Mouse (Mus musculus): ENCODE results near the gene Olfr875. TPM values are rescaled to one million over a fixed set of nuclear protein-coding genes. Genes with fewer than 3 reads are reported as not detected.

Olfr875 gene
- polyA plus RNA-seq, 1 experiment from 2014 or later = not detected

GRCm38 (mm10) chr9:37802055-37802454 is 30.4 kb downstream of the Olfr875 start:
- H3K27me3 ChIP-seq (ENCODE audit: low read depth, poor library complexity, severe bottlenecking) = no peaks in the 10 kb centered on the region
- no peaks in the 10 kb centered on the region for H3K9me3 ChIP-seq (replicated peaks)
- no peak overlapping the region for H3K27ac ChIP-seq
- H3K36me3 ChIP-seq = no peaks in the 10 kb centered on the region
- no peak overlapping the region for H3K4me3 ChIP-seq
- WGBS = 74% methylated on average over 4 of the region's 4 CpGs
- DNase-seq (ENCODE audit: low spot score) = no peak
- H3K4me1 ChIP-seq = no peaks in the 10 kb centered on the region

DNA sequence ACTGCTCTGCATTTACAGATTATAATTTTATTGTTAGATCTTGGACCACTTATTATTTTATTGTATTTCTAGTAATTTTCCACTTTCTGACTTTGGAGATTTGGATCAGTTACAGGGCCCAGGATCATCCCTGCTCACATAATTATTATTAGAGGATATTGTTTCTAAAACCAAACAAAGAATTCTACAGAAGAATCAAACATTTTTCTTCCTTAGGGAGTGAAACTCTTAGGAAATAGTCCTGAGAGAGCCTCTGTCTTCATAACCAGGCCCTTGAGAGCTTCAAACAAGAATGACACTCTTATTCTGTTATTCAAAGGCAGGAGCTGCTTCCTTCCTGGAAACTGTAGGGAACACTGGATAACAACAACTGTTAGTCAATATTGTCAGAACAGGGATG is 31.1 kb downstream of the Olfr875 start, which contains the start of gene Olfr876:
Olfr876 (plus strand) TSS at position 301 of the 400 bp plus-strand sequence.
- Histone ChIP-seq H3K9me3 (replicated peaks) (no peaks in the 10 kb centered on the region), H3K4me1 (no peaks in the 10 kb centered on the region), H3K27ac (no peak within 1 kb of the TSS), H3K36me3 (no peaks in the 10 kb centered on the region), H3K4me3 (no peak within 1 kb of the TSS), H3K27me3 (ENCODE audit: low read depth, poor library complexity, severe bottlenecking) (no peaks in the 10 kb centered on the region)
- no peak for DNase-seq (ENCODE audit: low spot score)

GRCm38 (mm10) chr9:37807235-37807634 is 35.6 kb downstream of the Olfr875 start:
- Histone ChIP-seq H3K4me3 (no peak overlapping the region), H3K27ac (no peak overlapping the region)

GRCm38 (mm10) chr9:37808456-37808855 is 36.8 kb downstream of the Olfr875 start:
- 90% methylated on average over 3 of the region's 3 CpGs for WGBS
- Histone ChIP-seq H3K27ac (no peak overlapping the region), H3K4me1 (no peaks in the 10 kb centered on the region)

More at GRCm38 (mm10) chr9:37807235-37807634, 35.6 kb downstream of the Olfr875 start:
- Histone ChIP-seq H3K36me3 (no peaks in the 10 kb centered on the region), H3K27me3 (ENCODE audit: low read depth, poor library complexity, severe bottlenecking) (no peaks in the 10 kb centered on the region), H3K9me3 (replicated peaks) (no peaks in the 10 kb centered on the region), H3K4me1 (no peaks in the 10 kb centered on the region)
- no peak for DNase-seq (ENCODE audit: low spot score)

DNA sequence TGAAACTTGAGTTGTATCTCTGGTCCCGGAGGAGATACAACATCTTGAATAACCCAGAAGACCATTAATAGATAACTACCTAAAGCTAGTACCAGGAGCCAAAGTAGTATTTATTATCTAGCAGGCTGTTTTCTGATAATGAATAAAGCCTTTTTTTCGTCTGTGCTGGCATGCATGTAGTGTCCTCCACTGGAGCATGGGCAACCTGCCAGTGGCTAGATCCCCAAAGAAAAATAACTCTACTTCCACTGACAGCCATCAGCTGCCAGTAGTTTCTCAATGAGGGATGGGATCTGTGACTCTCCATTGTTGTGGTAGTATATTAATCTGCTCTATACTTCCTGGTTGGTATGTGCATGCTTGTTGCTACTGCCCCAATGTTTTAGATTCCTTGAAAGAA is 37.3 kb downstream of the Olfr875 start:
- H3K27ac ChIP-seq = no peak overlapping the region
- DNase-seq (ENCODE audit: low spot score) = no peak
- H3K36me3 ChIP-seq = no peaks in the 10 kb centered on the region
- no peaks in the 10 kb centered on the region for H3K9me3 ChIP-seq (replicated peaks)
- H3K27me3 ChIP-seq (ENCODE audit: low read depth, poor library complexity, severe bottlenecking) = no peaks in the 10 kb centered on the region
- H3K4me1 ChIP-seq = no peaks in the 10 kb centered on the region
- 87% methylated on average over 2 of the region's 2 CpGs for WGBS
- H3K4me3 ChIP-seq = no peak overlapping the region

More at GRCm38 (mm10) chr9:37808456-37808855, 36.8 kb downstream of the Olfr875 start:
- Histone ChIP-seq H3K36me3 (no peaks in the 10 kb centered on the region), H3K4me3 (no peak overlapping the region), H3K27me3 (ENCODE audit: low read depth, poor library complexity, severe bottlenecking) (no peaks in the 10 kb centered on the region), H3K9me3 (replicated peaks) (no peaks in the 10 kb centered on the region)
- DNase-seq (ENCODE audit: low spot score) = no peak

- WGBS = 89% methylated on average over 3 of the region's 3 CpGs
- DNase-seq (ENCODE audit: low spot score) = no peak
Observed at GRCm38 (mm10) chr9:37814696-37815095, 43.0 kb downstream of the Olfr875 start.

More at GRCm38 (mm10) chr9:37814696-37815095, 43.0 kb downstream of the Olfr875 start:
- H3K27ac ChIP-seq = no peak overlapping the region
- no peaks in the 10 kb centered on the region for H3K9me3 ChIP-seq (replicated peaks)
- H3K27me3 ChIP-seq (ENCODE audit: low read depth, poor library complexity, severe bottlenecking) = no peaks in the 10 kb centered on the region
- H3K4me3 ChIP-seq = no peak overlapping the region
- no peaks in the 10 kb centered on the region for H3K4me1 ChIP-seq
- no peaks in the 10 kb centered on the region for H3K36me3 ChIP-seq

Other genes starting within 250 kb of the Olfr875 start
- gene Esam, start 243.8 kb upstream of the Olfr875 start, polyA plus RNA-seq (2016; fragmentation: Nextera tagmentation; extraction: Ambion mirVana) = 33.7 and 34.3 TPM in 2 replicates
- gene Vsig2, start 232.6 kb upstream of the Olfr875 start, polyA plus RNA-seq (2016; fragmentation: Nextera tagmentation; extraction: Ambion mirVana) = 0.55 and 0.74 TPM in 2 replicates
- gene Nrgn, start 219.0 kb upstream of the Olfr875 start, polyA plus RNA-seq (2016; fragmentation: Nextera tagmentation; extraction: Ambion mirVana) = 0.89 and 1.9 TPM in 2 replicates
- 3.1 and 3.4 TPM in 2 replicates for gene Siae, start 216.2 kb upstream of the Olfr875 start, polyA plus RNA-seq (2016; fragmentation: Nextera tagmentation; extraction: Ambion mirVana)
- 5.4 and 6.4 TPM in 2 replicates for gene Spa17, start 158.1 kb upstream of the Olfr875 start, polyA plus RNA-seq (2016; fragmentation: Nextera tagmentation; extraction: Ambion mirVana)
- gene Tbrg1, start 114.5 kb upstream of the Olfr875 start, polyA plus RNA-seq (2016; fragmentation: Nextera tagmentation; extraction: Ambion mirVana) = 124 and 128 TPM in 2 replicates
- not detected in 2 replicates for gene Panx3, start 102.6 kb upstream of the Olfr875 start, polyA plus RNA-seq (2016; fragmentation: Nextera tagmentation; extraction: Ambion mirVana)
- gene Olfr160, start 55.6 kb upstream of the Olfr875 start, polyA plus RNA-seq (2016; fragmentation: Nextera tagmentation; extraction: Ambion mirVana) = not detected in 2 replicates
- not detected in 2 replicates for gene Olfr874, start 26.8 kb upstream of the Olfr875 start, polyA plus RNA-seq (2016; fragmentation: Nextera tagmentation; extraction: Ambion mirVana)
- gene Olfr876, start 31.2 kb downstream of the Olfr875 start, polyA plus RNA-seq (2016; fragmentation: Nextera tagmentation; extraction: Ambion mirVana) = not detected in 2 replicates
- gene Olfr877, start 82.4 kb downstream of the Olfr875 start, polyA plus RNA-seq (2016; fragmentation: Nextera tagmentation; extraction: Ambion mirVana) = not detected in 2 replicates
- not detected in 2 replicates for gene Olfr145, start 124.9 kb downstream of the Olfr875 start, polyA plus RNA-seq (2016; fragmentation: Nextera tagmentation; extraction: Ambion mirVana)
- gene Olfr878, start 146.0 kb downstream of the Olfr875 start, polyA plus RNA-seq (2016; fragmentation: Nextera tagmentation; extraction: Ambion mirVana) = not detected in 2 replicates
- not detected in 2 replicates for gene Olfr881, start 220.0 kb downstream of the Olfr875 start, polyA plus RNA-seq (2016; fragmentation: Nextera tagmentation; extraction: Ambion mirVana)

All from limb, embryonic 10.5 days (tissue).